Mouse (Mus musculus) liver, adult 2 months (tissue): ENCODE results near the gene Ccdc154. TPM values are rescaled to one million over a fixed set of nuclear protein-coding genes. Genes with fewer than 3 reads are reported as not detected.
A peak's percentile ranks its signal among the peaks of the same experiment; 100 is the strongest.

Source experiments
- DNase-seq: peaks from one replicate; pipeline ENCODE4 v3.0.0-alpha.2; 2011; ENCODE audit warnings: low read depth, low spot score; ENCODE audit errors: extremely low read depth
- H3K27ac ChIP-seq: fragments of 200-500 bp; replicated peaks from 2 replicates; pipeline ENCODE4 v1.5.1; 2012; ENCODE audit warnings: low read depth, mild to moderate bottlenecking, control low read depth, inconsistent platforms, low read length; ENCODE audit not compliant: insufficient read depth
- H3K27me3 ChIP-seq: fragments of 200-500 bp; 2 replicates; pipeline ENCODE4 v1.6.1; 2012; ENCODE audit warnings: mild to moderate bottlenecking, moderate library complexity, low read length, inconsistent platforms; ENCODE audit not compliant: control insufficient read depth, insufficient read depth
- H3K36me3 ChIP-seq: fragments of 200-500 bp; 2 replicates; pipeline ENCODE4 v1.6.1; 2012; ENCODE audit warnings: low read length, inconsistent platforms; ENCODE audit not compliant: control insufficient read depth, insufficient read depth
- H3K4me1 ChIP-seq: fragments of 200-500 bp; 2 replicates; pipeline ENCODE4 v1.6.1; 2011; ENCODE audit warnings: low read length; ENCODE audit not compliant: control insufficient read depth, insufficient read depth
- H3K4me3 ChIP-seq: fragments of 200-500 bp; 2 replicates; pipeline ENCODE4 v1.5.1; 2011; ENCODE audit warnings: low read depth, mild to moderate bottlenecking, control low read depth, low read length, moderate library complexity; ENCODE audit not compliant: insufficient read depth
- H3K79me2 ChIP-seq: fragments of 200-500 bp; 2 replicates; pipeline ENCODE4 v1.6.1; 2012; ENCODE audit warnings: inconsistent platforms, mild to moderate bottlenecking, low read length, moderate library complexity; ENCODE audit not compliant: control insufficient read depth, insufficient read depth
- H3K9ac ChIP-seq: fragments of 200-500 bp; 2 replicates; pipeline ENCODE4 v1.6.1; 2012; ENCODE audit warnings: low read depth, mild to moderate bottlenecking, control low read depth, inconsistent platforms, low read length
- CTCF ChIP-seq: fragments of 200-500 bp; IDR thresholded peaks from 2 replicates; pipeline ENCODE4 v1.5.1; 2011; ENCODE audit warnings: low read depth, low read length, control low read depth
- POLR2A ChIP-seq: fragments of 200-500 bp; IDR thresholded peaks from 2 replicates; pipeline ENCODE4 v1.6.1; 2011; ENCODE audit warnings: low read length, control low read depth; ENCODE audit not compliant: insufficient read depth; ENCODE audit errors: extremely low read depth
- WGBS: fragments of 180-500 bp; shearing (Covaris S2); methylation state at CpG from one replicate; pipeline ENCODE4 v1.1.7; 2018; 5-methylcytosine and 5-hydroxymethylcytosine counted together
- polyA plus RNA-seq: library from polyadenylated mRNA; depleted of rRNA; stranded (reverse); fragments of >200 nt; gene quantifications from 2 replicates; pipeline ENCODE4 v1.2.3, GENCODE M21; 2012
- total RNA-seq: library from RNA; depleted of rRNA; stranded (reverse); fragments of >200 nt; gene quantifications from 2 replicates; pipeline ENCODE4 v1.2.3, GENCODE M21; 2014

Ccdc154 gene
- total and polyA plus RNA-seq, 2 experiments: 0.07 TPM; not detected in 1

DNA sequence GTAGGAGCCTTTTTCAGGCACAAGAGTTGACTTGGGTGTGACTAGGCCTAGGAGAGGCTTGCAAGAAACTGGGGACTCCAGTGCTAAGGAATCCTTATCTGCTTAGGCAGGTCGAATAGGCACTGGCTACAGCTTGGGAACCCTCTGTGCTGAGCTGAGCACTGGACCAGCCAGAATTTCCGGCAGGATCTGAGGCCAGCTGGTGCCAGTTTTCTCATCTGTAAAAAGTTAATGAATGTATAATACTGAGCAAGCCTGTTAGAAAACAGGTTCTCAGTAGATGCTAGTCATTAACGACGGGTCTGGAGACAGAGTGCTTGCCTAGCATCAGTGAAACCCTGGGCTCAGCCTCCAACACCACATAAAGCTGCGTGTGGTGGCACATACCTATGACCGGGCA is 26.6 kb upstream of the Ccdc154 start:
- no peak overlapping the region for H3K9ac ChIP-seq
- H3K4me3 ChIP-seq: no peak overlapping the region
- no peaks in the 10 kb centered on the region for H3K36me3 ChIP-seq
- 90% methylated on average over 6 of the region's 6 CpGs for WGBS
- TF ChIP-seq CTCF (no peak), POLR2A (no peak)
- H3K27ac ChIP-seq: no peak overlapping the region
- DNase-seq: no peak
- peaks cover 29% of the 10 kb centered on the region; the same call in 1 of the 2 replicates for H3K79me2 ChIP-seq
- peaks cover 7% of the 10 kb centered on the region for H3K4me1 ChIP-seq
- no peaks in the 10 kb centered on the region for H3K27me3 ChIP-seq

DNA sequence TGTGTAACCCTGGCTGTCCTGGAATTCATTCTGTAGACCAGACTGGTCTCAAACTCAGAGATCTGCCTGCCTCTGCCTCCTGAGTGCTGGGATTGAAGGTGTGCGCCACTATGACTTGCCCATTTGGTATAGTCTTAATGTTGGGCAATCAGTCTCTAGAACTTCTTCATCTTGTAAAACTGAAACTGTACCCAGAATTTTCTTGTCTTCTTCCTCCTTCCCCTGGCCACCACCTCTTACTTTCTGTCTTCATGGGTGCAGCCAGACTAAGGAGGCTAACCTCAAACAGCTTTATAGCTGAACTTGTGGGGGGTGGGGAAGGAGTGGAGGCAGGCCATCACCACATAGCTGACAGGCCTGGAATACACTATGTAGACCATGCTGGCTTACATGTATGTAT is 23.5 kb upstream of the Ccdc154 start:
- WGBS: 96% methylated on average over 1 of the region's 1 CpGs

DNA sequence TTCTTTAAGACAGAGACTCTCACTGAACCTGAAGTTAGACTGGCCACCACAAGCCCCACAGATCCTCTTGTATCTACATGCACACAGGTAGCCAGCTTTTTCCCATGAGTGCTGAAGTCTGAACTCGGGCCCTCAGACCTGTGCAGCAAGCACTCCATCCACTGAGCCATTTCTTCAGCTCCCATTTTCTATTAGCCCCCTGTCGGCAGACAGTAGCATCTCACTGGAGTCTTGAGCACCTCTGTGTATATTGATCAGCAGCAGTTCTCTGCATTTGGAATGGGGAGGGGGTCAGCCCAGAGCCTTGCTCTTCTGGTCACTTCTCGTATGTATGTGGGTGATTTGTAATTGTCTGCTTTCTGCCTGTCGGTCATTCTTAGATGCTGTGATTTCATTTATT is 22.3 kb upstream of the Ccdc154 start:
- H3K9ac ChIP-seq: no peak overlapping the region
- H3K4me1 ChIP-seq: no peaks in the 10 kb centered on the region
- no peaks in the 10 kb centered on the region; the same call in 1 of the 2 replicates for H3K36me3 ChIP-seq
- no peaks in the 10 kb centered on the region for H3K27me3 ChIP-seq
- no peak for TF ChIP-seq POLR2A
- peak; percentile 14; the same call in 1 of the 2 replicates for TF ChIP-seq CTCF
- H3K27ac ChIP-seq: no peak overlapping the region
- H3K4me3 ChIP-seq: no peak overlapping the region
- H3K79me2 ChIP-seq: peaks cover 23% of the 10 kb centered on the region; the same call in 1 of the 2 replicates
- WGBS: 71% methylated on average over 4 of the region's 4 CpGs
- no peak for DNase-seq

More for the DNA sequence above, 23.5 kb upstream of the Ccdc154 start:
- Histone ChIP-seq H3K79me2 (peaks cover 33% of the 10 kb centered on the region; the same call in 1 of the 2 replicates), H3K27me3 (no peaks in the 10 kb centered on the region), H3K36me3 (no peaks in the 10 kb centered on the region), H3K4me1 (peaks cover 7% of the 10 kb centered on the region), H3K27ac (no peak overlapping the region), H3K4me3 (no peak overlapping the region), H3K9ac (no peak overlapping the region)
- no peak for TF ChIP-seq POLR2A
- no peak for TF ChIP-seq CTCF
- no peak for DNase-seq

DNA sequence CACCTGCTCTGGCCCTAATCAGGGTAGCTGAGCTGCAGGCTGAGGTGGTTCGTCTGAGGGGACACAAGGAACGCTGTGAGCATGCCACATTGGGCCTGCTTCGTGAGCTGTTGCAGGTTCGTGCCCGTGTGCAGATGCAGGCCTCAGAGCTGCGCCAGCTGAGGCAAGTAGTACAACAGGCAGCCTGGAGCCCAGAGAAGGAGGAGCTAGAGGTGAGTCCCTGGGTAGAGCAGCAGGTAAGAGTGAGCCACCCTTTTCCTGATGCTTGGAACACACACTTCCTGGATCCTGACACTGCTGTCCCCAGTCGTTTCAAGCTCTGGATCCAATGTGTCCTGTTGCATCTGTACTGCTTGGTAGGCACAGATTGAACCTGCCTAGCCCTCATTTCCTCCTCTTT is 1.1 kb downstream of the Ccdc154 start:
- DNase-seq: no peak
- Histone ChIP-seq H3K27ac (no peak overlapping the region), H3K9ac (no peak overlapping the region), H3K4me3 (no peak overlapping the region), H3K36me3 (peaks cover 12% of the 10 kb centered on the region), H3K79me2 (no peaks in the 10 kb centered on the region), H3K27me3 (no peaks in the 10 kb centered on the region), H3K4me1 (no peaks in the 10 kb centered on the region)
- WGBS: 81% methylated on average over 7 of the region's 7 CpGs
- no peak for TF ChIP-seq CTCF
- no peak for TF ChIP-seq POLR2A

DNA sequence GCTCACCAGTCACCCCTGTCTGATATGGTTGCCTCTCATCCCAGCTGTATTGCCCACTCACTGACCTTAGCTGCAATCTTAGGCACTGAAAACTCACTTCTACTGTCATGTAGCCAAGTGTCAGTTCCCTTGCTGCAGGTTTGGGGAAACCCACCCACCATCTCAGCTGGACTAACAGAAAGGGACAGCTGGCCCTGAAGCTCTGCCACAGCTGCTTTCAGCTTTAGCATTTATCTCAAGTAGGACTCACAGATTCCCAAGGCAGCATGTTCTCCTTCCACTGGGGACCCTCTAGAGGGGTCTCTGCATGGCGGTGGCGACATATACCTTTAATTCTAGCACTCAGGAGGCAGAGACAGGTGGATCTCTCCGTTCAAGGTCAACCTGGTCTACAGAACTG is 2.5 kb downstream of the Ccdc154 start:
- DNase-seq: no peak
- Histone ChIP-seq H3K27me3 (no peaks in the 10 kb centered on the region), H3K9ac (no peak overlapping the region), H3K27ac (no peak overlapping the region), H3K4me1 (no peaks in the 10 kb centered on the region), H3K79me2 (no peaks in the 10 kb centered on the region), H3K36me3 (peaks cover 5% of the 10 kb centered on the region), H3K4me3 (no peak overlapping the region)
- no peak for TF ChIP-seq POLR2A
- 85% methylated on average over 3 of the region's 3 CpGs for WGBS

DNA sequence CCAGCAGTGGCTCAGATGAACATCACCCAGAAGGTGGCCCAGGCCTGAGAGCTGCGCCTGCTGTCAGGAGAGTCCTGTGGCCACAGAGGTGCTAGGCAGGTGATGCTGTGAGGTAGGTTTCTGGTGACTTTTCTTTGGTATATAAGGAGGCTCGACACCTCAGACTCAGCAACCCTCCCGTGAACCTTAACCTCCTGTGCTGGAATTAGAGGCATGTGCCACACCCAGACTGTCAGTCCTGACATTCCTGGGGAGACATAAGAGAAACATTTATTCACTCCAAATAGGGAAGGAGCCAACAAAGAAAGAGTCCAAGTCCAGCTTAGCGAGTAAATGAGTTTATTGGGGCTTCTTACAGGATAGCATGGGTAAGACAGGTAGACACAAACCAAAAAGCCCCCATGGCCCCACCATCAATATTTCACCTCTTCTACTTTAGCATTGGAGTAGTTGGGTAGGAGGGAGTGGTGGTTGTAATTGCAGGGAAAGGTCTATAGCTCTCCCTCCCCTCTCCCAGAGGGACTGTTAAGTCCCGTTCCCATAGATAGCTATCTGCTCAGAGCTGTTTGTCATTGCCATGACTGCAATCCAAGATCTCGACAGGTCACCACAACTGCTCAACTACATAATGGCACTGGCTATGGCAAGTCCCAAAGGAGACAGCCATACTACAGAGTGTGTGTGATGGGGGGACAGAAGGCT is 3.9 kb downstream of the Ccdc154 start:
- H3K4me1 ChIP-seq: no peaks in the 10 kb centered on the region
- DNase-seq: no peak
- no peaks in the 10 kb centered on the region for H3K79me2 ChIP-seq
- H3K36me3 ChIP-seq: peaks cover 2% of the 10 kb centered on the region; the same call in 1 of the 2 replicates
- no peak overlapping the region for H3K4me3 ChIP-seq
- 64% methylated on average over 6 of the region's 6 CpGs for WGBS
- H3K27me3 ChIP-seq: no peaks in the 10 kb centered on the region
- H3K27ac ChIP-seq: no peak overlapping the region
- H3K9ac ChIP-seq: no peak overlapping the region
- TF ChIP-seq POLR2A (no peak), CTCF (no peak)
